Mouse (Mus musculus): ENCODE results near the gene Ino80d.

DNA sequence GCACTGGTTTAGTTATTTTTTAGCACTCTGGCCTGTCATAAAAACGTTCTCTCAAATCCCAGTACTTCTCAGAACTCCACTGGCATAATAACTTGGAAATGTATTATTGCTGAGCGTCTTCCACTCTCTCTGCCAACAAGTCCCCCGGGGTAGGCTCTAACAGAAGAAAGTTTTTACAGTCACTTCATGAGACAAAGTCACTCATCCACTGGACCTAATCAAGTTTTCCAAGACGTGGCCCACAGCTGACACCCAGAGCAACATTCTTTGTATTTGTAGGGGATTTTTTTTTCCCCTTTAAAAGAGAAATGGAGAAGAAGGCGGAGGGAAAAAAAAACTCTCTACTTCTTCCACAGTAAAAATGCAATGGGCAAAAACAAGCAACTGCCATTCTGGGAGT, 157.9 kb downstream of the Ino80d start:
- TF ChIP-seq MAFK (IDR thresholded peaks at IDR 0.05; ENCODE audit: insufficient read depth, low read depth, low read length): no peak
- TF ChIP-seq CHD2 (IDR thresholded peaks at IDR 0.05; ENCODE audit: low read depth, low read length): no peak
- TF ChIP-seq ZC3H11A (IDR thresholded peaks at IDR 0.05; ENCODE audit: borderline replicate concordance, low read depth, low read length): no peak
- TF ChIP-seq HCFC1 (IDR thresholded peaks at IDR 0.05; ENCODE audit: borderline replicate concordance, insufficient read depth, low read length): no peak
